Mouse (Mus musculus) embryonic facial prominence, embryonic 11.5 days (tissue): ENCODE measurements at regions not wholly inside any gene's neighbourhood (a gene's known extent, or its start where the extent isn't known, plus 50 kb on each side); places are given as distances from the start of the nearest gene placed in this dataset.

Source experiments
- ATAC-seq: fragments of 200-750 bp; cut with Nextera tagmentation; replicated peaks from 2 replicates; pipeline ENCODE4 v1.8.0; 2017; ENCODE audit warnings: low read depth; ENCODE audit not compliant: insufficient number of reproducible peaks, low FRiP score, low TSS enrichment
- DNase-seq: peaks from one replicate; pipeline ENCODE4 v3.0.0-alpha.2; 2015; ENCODE audit warnings: low spot score
- H3K27ac ChIP-seq: fragments of 300-500 bp; sonication (generic); replicated peaks from 2 replicates; pipeline ENCODE4 v1.5.1; 2014; ENCODE audit warnings: mild to moderate bottlenecking, low read depth, low read length, control low read depth
- H3K27me3 ChIP-seq: fragments of 300-500 bp; sonication (generic); 2 replicates; pipeline ENCODE4 v1.6.1; 2014; ENCODE audit warnings: mild to moderate bottlenecking, low read length, moderate library complexity, mixed read lengths; ENCODE audit not compliant: control insufficient read depth, insufficient read depth
- H3K36me3 ChIP-seq: fragments of 300-500 bp; sonication (generic); replicated peaks from 2 replicates; pipeline ENCODE4 v1.6.1; 2014; ENCODE audit warnings: low read depth, mild to moderate bottlenecking, low read length, moderate library complexity, mixed read lengths; ENCODE audit not compliant: control insufficient read depth, insufficient read depth
- H3K4me1 ChIP-seq: fragments of 300-500 bp; sonication (generic); 2 replicates; pipeline ENCODE4 v1.6.1; 2014; ENCODE audit warnings: low read length, mixed read lengths; ENCODE audit not compliant: control insufficient read depth, insufficient read depth
- H3K4me2 ChIP-seq: fragments of 300-500 bp; sonication (generic); 2 replicates; pipeline ENCODE4 v1.6.1; 2014; ENCODE audit warnings: low read depth, mild to moderate bottlenecking, control low read depth, low read length, moderate library complexity
- H3K4me3 ChIP-seq: fragments of 300-500 bp; sonication (generic); 2 replicates; pipeline ENCODE4 v1.5.1; 2014; ENCODE audit warnings: low read depth, low read length, control low read depth
- H3K9ac ChIP-seq: fragments of 300-500 bp; sonication (generic); replicated peaks from 2 replicates; pipeline ENCODE4 v1.6.1; 2014; ENCODE audit warnings: mild to moderate bottlenecking, control low read depth, low read length
- H3K9me3 ChIP-seq: fragments of 300-500 bp; sonication (generic); replicated peaks from 2 replicates; pipeline ENCODE4 v1.6.1; 2016; ENCODE audit warnings: mild to moderate bottlenecking, low read length, inconsistent platforms, mixed read lengths; ENCODE audit not compliant: control insufficient read depth
- WGBS: fragments of 180-500 bp; shearing (Covaris S2); extraction: QIAGEN DNeasy Blood & Tissue Kit; methylation state at CpG from one replicate; pipeline ENCODE4 v1.1.7; 2014; 5-methylcytosine and 5-hydroxymethylcytosine counted together

DNA sequence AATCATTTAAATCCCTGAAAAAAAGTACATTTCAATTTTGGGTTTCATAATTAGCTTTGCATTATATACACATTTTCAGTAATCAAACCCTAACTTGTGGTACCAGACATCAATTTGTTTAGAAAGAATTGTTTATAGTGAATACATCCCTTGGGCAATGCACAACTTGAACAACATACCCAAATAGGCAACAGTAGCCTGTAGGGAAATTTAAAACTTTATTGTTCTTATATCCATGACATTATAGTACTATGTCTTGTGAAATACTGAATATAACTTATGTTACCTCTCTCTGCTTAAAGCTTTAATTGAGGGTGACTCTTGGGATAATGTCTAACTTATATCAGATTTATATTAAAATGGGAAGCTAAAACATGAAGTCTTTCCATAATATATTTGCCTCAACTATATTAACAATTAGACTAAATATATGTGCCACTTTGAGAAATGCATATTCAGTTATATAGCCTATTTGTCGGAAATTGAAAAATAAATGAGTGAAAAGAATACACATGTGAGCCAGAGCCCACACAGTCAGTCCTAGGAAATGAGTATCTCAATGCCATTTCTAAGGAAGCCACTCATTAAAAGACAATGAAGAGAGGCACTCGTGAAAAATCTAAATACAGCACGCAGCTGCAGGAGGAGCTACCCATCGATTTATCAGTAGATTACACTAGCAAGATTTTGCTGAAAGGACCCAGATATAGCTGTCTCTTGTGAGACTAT is 458.1 kb upstream of the Slitrk6 start:
- WGBS, result 89% methylated on average over 4 of the region's 4 CpGs
- no peaks in the 10 kb centered on the region for H3K36me3 ChIP-seq
- ATAC-seq, result no peak

DNA sequence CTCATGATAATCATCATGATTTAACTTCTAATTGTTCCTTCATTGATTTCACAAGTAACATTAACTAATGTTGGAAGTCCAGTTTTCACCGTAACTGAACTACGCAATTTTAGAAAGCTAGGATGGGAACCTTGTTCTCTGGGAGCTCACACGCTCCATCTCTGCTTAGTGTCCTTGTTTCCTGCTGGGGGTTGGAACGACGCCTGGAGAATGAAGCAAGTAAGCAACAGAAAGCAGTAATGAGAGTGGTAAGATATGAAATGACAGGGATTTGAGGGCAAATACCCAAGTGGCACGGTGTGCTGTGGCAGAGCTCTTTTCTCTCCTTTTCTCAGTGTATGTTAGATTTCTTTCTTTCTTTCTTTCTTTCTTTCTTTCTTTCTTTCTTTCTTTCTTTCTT is 448.0 kb upstream of the Slitrk5 start:
- Histone ChIP-seq H3K27me3 (no peaks in the 10 kb centered on the region), H3K4me2 (no peak overlapping the region), H3K27ac (no peak overlapping the region), H3K9me3 (no peaks in the 10 kb centered on the region), H3K4me3 (no peak overlapping the region), H3K4me1 (no peaks in the 10 kb centered on the region), H3K9ac (no peak overlapping the region), H3K36me3 (no peaks in the 10 kb centered on the region)
- DNase-seq (no peak), ATAC-seq (no peak)
- WGBS, result 88% methylated on average over 6 of the region's 6 CpGs

More for the DNA sequence above, 458.1 kb upstream of the Slitrk6 start:
- no peaks in the 10 kb centered on the region for H3K4me1 ChIP-seq
- H3K27ac ChIP-seq, result no peak overlapping the region
- H3K4me2 ChIP-seq, result no peak overlapping the region
- no peaks in the 10 kb centered on the region for H3K9me3 ChIP-seq
- H3K27me3 ChIP-seq, result no peaks in the 10 kb centered on the region
- H3K9ac ChIP-seq, result no peak overlapping the region
- H3K4me3 ChIP-seq, result no peak overlapping the region
- DNase-seq, result no peak

DNA sequence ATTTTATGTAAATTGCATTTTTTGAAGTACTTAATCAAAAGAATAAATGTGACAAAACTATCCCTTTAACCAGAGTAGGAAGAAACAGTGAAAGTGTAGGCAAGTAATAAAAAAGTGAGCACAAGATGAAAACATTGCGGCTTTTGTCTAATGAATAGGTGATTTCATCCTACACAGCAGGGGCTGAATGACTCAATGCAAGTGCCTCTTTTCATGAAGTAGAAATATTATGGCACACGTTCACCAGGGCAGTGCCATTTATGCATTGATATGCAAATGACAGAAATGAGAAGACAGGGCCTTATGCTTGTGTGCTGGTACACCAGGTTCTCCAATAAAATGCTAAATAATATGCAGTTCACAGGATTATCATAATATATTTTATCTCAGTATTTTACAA is 435.8 kb upstream of the Slitrk5 start:
- Histone ChIP-seq H3K9me3 (no peaks in the 10 kb centered on the region), H3K9ac (no peak overlapping the region), H3K4me3 (no peak overlapping the region), H3K4me1 (no peaks in the 10 kb centered on the region), H3K4me2 (no peak overlapping the region), H3K27ac (no peak overlapping the region), H3K36me3 (no peaks in the 10 kb centered on the region), H3K27me3 (no peaks in the 10 kb centered on the region)
- ATAC-seq (no peak), DNase-seq (no peak)
- 70% methylated on average over 2 of the region's 2 CpGs for WGBS

DNA sequence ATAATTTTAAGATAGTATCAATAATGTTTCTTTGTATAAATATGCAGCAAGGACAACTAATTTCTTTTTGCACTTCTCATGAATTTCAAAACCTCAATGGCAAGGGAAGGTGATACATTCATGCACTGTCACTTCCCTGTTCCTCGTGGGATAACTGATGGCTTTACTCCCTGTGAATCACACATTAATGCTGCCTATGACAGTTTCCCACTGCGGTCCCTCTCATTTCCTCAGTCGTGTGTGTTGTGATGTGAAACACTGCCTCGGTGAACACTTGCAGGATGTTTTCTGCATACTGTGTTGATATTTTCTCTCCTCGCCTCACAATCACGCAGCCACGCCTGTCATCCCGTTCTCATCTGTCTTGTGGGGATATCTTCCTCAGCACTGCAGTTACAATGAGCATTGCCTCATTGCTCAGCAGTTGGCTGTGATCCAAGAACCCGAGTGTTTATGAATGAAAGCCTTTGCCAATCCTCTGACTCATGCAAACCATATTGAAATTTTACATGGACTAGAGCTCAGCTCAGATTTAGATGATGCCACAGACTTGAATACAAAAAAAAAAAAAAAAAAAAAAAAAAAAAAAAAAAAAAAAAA is 425.4 kb upstream of the Slitrk5 start:
- Histone ChIP-seq H3K4me2 (no peak overlapping the region), H3K4me3 (no peak overlapping the region), H3K36me3 (no peaks in the 10 kb centered on the region), H3K27me3 (no peaks in the 10 kb centered on the region), H3K9me3 (no peaks in the 10 kb centered on the region), H3K27ac (no peak overlapping the region), H3K9ac (no peak overlapping the region), H3K4me1 (no peaks in the 10 kb centered on the region)
- 78% methylated on average over 9 of the region's 9 CpGs for WGBS
- no peak for ATAC-seq
- no peak for DNase-seq

DNA sequence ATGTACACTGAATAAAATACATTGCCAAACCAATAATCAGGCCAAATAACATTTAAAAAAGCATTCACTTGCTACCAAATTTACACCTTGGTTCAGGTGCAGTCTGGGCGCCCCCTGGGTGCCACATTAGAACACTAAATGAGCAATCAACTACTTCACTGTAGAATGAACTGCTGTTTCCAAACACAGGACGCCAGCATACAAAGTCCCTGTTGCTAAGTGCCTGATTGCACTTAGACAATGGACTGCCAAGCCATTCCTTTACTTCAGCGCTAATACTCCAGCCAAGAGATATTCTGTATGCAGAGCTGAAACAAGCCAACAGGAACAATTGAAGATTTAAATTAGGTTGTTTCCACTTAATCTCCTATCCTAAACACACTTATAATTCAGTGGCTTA is 421.7 kb upstream of the Slitrk5 start:
- no peaks in the 10 kb centered on the region for H3K4me1 ChIP-seq
- H3K4me3 ChIP-seq, result no peak overlapping the region
- ATAC-seq (no peak), DNase-seq (no peak)
- H3K9me3 ChIP-seq, result no peaks in the 10 kb centered on the region
- no peak overlapping the region for H3K27ac ChIP-seq
- no peak overlapping the region for H3K9ac ChIP-seq
- no peak overlapping the region for H3K4me2 ChIP-seq
- no peaks in the 10 kb centered on the region for H3K36me3 ChIP-seq
- WGBS, result 62% methylated on average over 3 of the region's 3 CpGs
- no peaks in the 10 kb centered on the region for H3K27me3 ChIP-seq

DNA sequence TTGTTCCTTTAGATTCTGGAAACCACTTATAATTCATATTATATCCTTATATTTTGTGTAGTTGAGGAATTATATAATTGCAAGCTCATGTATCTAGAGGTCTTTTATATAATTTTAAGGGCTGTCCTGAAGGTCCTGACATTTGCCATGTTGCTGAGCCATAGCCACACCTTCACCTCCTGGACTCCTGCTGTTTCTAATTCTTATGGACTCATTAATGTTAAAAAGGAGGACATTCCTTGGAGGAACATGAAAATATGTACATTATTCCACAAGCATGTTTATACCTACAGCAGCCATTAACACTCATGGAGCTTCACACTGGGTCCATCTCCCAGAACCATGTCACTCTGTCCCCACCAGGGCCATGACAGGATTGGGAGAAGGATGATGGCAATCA is 413.2 kb upstream of the Slitrk5 start:
- no peak overlapping the region for H3K27ac ChIP-seq
- ATAC-seq (no peak), DNase-seq (no peak)
- H3K36me3 ChIP-seq, result no peaks in the 10 kb centered on the region
- no peak overlapping the region for H3K4me3 ChIP-seq
- H3K4me2 ChIP-seq, result no peak overlapping the region
- H3K27me3 ChIP-seq, result no peaks in the 10 kb centered on the region
- H3K4me1 ChIP-seq, result no peaks in the 10 kb centered on the region
- H3K9me3 ChIP-seq, result no peaks in the 10 kb centered on the region
- no peak overlapping the region for H3K9ac ChIP-seq

DNA sequence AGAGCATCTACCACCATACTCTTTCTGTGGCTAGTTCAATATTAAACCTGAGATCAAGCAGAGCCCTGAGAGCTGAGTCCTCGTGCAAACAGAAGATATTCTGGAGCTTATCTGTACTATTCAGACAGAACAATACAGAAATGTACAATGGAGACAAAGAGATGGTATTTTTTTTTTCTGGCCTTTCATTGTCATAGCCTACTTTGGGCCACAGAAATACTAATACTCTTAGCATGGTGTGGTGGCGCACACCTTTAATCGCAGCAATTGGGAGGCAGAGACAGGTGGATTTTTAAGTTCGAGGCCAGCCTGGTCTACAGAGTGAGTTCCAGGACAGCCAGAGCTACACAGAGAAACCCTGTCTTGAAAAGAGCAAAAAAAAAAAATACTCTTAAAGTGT is 404.7 kb upstream of the Slitrk5 start:
- WGBS, result 85% methylated on average over 4 of the region's 4 CpGs
- no peaks in the 10 kb centered on the region for H3K27me3 ChIP-seq
- H3K36me3 ChIP-seq, result no peaks in the 10 kb centered on the region
- no peaks in the 10 kb centered on the region for H3K9me3 ChIP-seq
- H3K4me2 ChIP-seq, result no peak overlapping the region
- H3K9ac ChIP-seq, result no peak overlapping the region
- no peak overlapping the region for H3K27ac ChIP-seq
- no peak overlapping the region for H3K4me3 ChIP-seq
- ATAC-seq, result no peak
- DNase-seq, result no peak
- H3K4me1 ChIP-seq, result no peaks in the 10 kb centered on the region

DNA sequence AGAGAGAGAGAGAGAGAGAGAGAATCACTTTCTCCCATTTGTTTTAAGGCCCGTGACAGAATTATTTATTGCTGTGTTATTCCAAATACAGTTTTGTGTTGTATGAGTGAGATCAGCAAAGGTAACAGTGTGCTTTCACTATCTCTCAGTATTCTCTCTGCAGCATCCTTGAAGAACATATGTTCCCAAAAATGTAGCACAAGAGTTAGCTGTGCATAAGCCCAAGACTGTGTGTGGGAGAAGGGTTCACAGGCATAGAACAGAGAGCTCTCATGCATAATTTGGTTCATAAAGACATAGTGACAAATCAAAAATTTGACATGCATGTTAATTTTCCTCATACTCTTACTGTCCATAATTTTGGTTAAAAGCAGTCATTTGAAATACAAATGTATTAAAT is 393.5 kb upstream of the Slitrk5 start:
- ATAC-seq (no peak), DNase-seq (no peak)

More for the DNA sequence above, 393.5 kb upstream of the Slitrk5 start:
- 86% methylated on average over 1 of the region's 1 CpGs for WGBS
- no peaks in the 10 kb centered on the region for H3K36me3 ChIP-seq
- H3K9me3 ChIP-seq, result no peaks in the 10 kb centered on the region
- H3K4me3 ChIP-seq, result no peak overlapping the region
- no peak overlapping the region for H3K27ac ChIP-seq
- H3K9ac ChIP-seq, result no peak overlapping the region
- H3K4me2 ChIP-seq, result no peak overlapping the region
- H3K27me3 ChIP-seq, result no peaks in the 10 kb centered on the region
- H3K4me1 ChIP-seq, result no peaks in the 10 kb centered on the region
